Mouse (Mus musculus) stomach, postnatal 0 days (tissue): ENCODE measurements around the gene Slc17a2. TPM values are rescaled to one million over a fixed set of nuclear protein-coding genes. Genes with fewer than 3 reads are reported as not detected.

Source experiments
- ATAC-seq: fragments of 200-750 bp; cut with Nextera tagmentation; 2 replicates; pipeline ENCODE4 v1.8.0; 2017; ENCODE audit not compliant: low FRiP score, low TSS enrichment
- DNase-seq: peaks from one replicate; pipeline ENCODE4 v3.0.0-alpha.2; 2016; ENCODE audit warnings: low spot score
- H3K27ac ChIP-seq: fragments of 300-500 bp; sonication (generic); replicated peaks from 2 replicates; pipeline ENCODE4 v1.5.1; 2014; ENCODE audit warnings: mild to moderate bottlenecking, control low read depth
- H3K27me3 ChIP-seq: fragments of 300-500 bp; sonication (generic); 2 replicates; pipeline ENCODE4 v1.6.1; 2014; ENCODE audit warnings: low read length; ENCODE audit not compliant: control insufficient read depth, insufficient read depth
- H3K36me3 ChIP-seq: fragments of 300-500 bp; sonication (generic); 2 replicates; pipeline ENCODE4 v1.6.1; 2014; ENCODE audit warnings: low read length, mixed read lengths; ENCODE audit not compliant: control insufficient read depth, insufficient read depth
- H3K4me1 ChIP-seq: fragments of 300-500 bp; sonication (generic); replicated peaks from 2 replicates; pipeline ENCODE4 v1.6.1; 2014; ENCODE audit warnings: antibody characterized with exemption; ENCODE audit not compliant: control insufficient read depth, insufficient read depth
- H3K4me2 ChIP-seq: fragments of 300-500 bp; sonication (generic); replicated peaks from 2 replicates; pipeline ENCODE4 v1.6.1; 2014; ENCODE audit warnings: low read depth, mild to moderate bottlenecking, control low read depth, moderate library complexity
- H3K4me3 ChIP-seq: fragments of 300-500 bp; sonication (generic); 2 replicates; pipeline ENCODE4 v1.5.1; 2014; ENCODE audit warnings: low read depth, low read length, control low read depth
- H3K9ac ChIP-seq: fragments of 300-500 bp; sonication (generic); 2 replicates; pipeline ENCODE4 v1.6.1; 2014; ENCODE audit warnings: mild to moderate bottlenecking, low read length, control low read depth, mixed read lengths
- H3K9me3 ChIP-seq: fragments of 300-500 bp; sonication (generic); 2 replicates; pipeline ENCODE4 v1.6.1; 2016; ENCODE audit warnings: low read length; ENCODE audit not compliant: control insufficient read depth
- CTCF ChIP-seq: IDR thresholded peaks from 2 replicates; pipeline ENCODE4 v1.5.1; 2016; ENCODE audit warnings: antibody characterized with exemption, low read depth, mild to moderate bottlenecking, moderate library complexity
- EP300 ChIP-seq: optimal IDR thresholded peaks from 2 replicates; pipeline ENCODE3; 2016; ENCODE audit warnings: antibody characterized with exemption
- WGBS: fragments of 180-500 bp; shearing (Covaris S2); extraction: QIAGEN DNeasy Blood & Tissue Kit; methylation state at CpG from one replicate; pipeline ENCODE4 v1.1.7; 2014; 5-methylcytosine and 5-hydroxymethylcytosine counted together
- polyA plus RNA-seq: library from polyadenylated mRNA; unstranded; fragments of >200 nt; fragmentation: Nextera tagmentation; extraction: Ambion mirVana; gene quantifications from 2 replicates; pipeline ENCODE4 v1.2.1, GENCODE M21; 2015

Slc17a2 gene
- polyA plus RNA-seq, 1 experiment from 2014 or later: 0.59 TPM

DNA sequence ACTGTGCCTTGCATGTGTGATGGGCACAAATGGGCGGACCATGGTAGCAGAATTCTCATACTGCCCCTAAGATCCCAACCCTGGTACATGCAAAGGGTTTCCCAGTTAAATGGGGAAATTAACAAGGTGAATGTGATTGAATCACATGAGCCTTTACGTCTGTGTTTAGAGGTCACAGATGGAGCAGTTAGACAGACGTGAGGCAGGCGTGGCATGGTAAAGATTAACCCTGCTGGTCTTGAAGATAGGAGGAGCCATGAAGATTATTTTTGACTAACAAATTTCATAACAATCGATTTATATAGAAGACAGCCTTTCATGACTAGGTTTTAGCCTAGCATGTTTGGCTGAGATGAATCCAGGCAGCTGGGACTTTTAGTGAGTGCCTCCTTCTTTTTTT, 66.3 kb downstream of the Slc17a2 start:
- H3K9ac ChIP-seq: no peak overlapping the region
- 52% methylated on average over 5 of the region's 5 CpGs for WGBS
- H3K4me1 ChIP-seq: no peaks in the 10 kb centered on the region
- no peaks in the 10 kb centered on the region; the same call in 1 of the 2 replicates for H3K27me3 ChIP-seq
- DNase-seq (no peak), ATAC-seq (no peak)
- no peak overlapping the region for H3K4me3 ChIP-seq
- TF ChIP-seq CTCF: no peak
- no peak for TF ChIP-seq EP300
- no peaks in the 10 kb centered on the region for H3K9me3 ChIP-seq
- H3K4me2 ChIP-seq: no peak overlapping the region
- H3K27ac ChIP-seq: no peak overlapping the region
- no peaks in the 10 kb centered on the region for H3K36me3 ChIP-seq

Other genes starting within 250 kb of the Slc17a2 start
- 1.6 and 3.3 TPM in 2 replicates for gene Hist1h3e, start 244.6 kb upstream of the Slc17a2 start, polyA plus RNA-seq
- gene Hist1h2ae, start 235.8 kb upstream of the Slc17a2 start, polyA plus RNA-seq: 15.3 and 29.5 TPM in 2 replicates
- 4.9 and 10.5 TPM in 2 replicates for gene Hist1h2bg, start 235.6 kb upstream of the Slc17a2 start, polyA plus RNA-seq
- 1.1 and 3.2 TPM in 2 replicates for gene Hist1h2bf, start 232.8 kb upstream of the Slc17a2 start, polyA plus RNA-seq
- gene Hist1h2ad, start 232.6 kb upstream of the Slc17a2 start, polyA plus RNA-seq: 0.67 and 0.79 TPM in 2 replicates
- gene Hist1h3d, start 231.2 kb upstream of the Slc17a2 start, polyA plus RNA-seq: 1.7 and 4.2 TPM in 2 replicates
- gene Hist1h4d, start 225.4 kb upstream of the Slc17a2 start, polyA plus RNA-seq: 32.0 and 48.7 TPM in 2 replicates
- gene Hist1h2be, start 185.9 kb upstream of the Slc17a2 start, polyA plus RNA-seq: 0.64 and 0.73 TPM in 2 replicates
- gene Hist1h1e, start 184.4 kb upstream of the Slc17a2 start, polyA plus RNA-seq: 5.9 and 9.1 TPM in 2 replicates
- 0.57 and 0.74 TPM in 2 replicates for gene Hist1h2ac, start 123.0 kb upstream of the Slc17a2 start, polyA plus RNA-seq
- gene Hist1h2bc, start 122.8 kb upstream of the Slc17a2 start, polyA plus RNA-seq: 105 and 115 TPM in 2 replicates
- gene Hist1h1t, start 111.2 kb upstream of the Slc17a2 start, polyA plus RNA-seq: not detected in 2 replicates
- gene Hist1h4c, start 108.5 kb upstream of the Slc17a2 start, polyA plus RNA-seq: 2.1 and 3.2 TPM in 2 replicates
- gene Hfe, start 96.1 kb upstream of the Slc17a2 start, polyA plus RNA-seq: 11.2 and 12.9 TPM in 2 replicates
- gene Hist1h1c, start 68.2 kb upstream of the Slc17a2 start, polyA plus RNA-seq: 96.1 and 104 TPM in 2 replicates
- 1.2 and 1.8 TPM in 2 replicates for gene Hist1h3c, start 61.4 kb upstream of the Slc17a2 start, polyA plus RNA-seq
- 0.40 and 0.91 TPM in 2 replicates for gene Hist1h2bb, start 60.3 kb upstream of the Slc17a2 start, polyA plus RNA-seq
- gene Hist1h2ab, start 55.9 kb upstream of the Slc17a2 start, polyA plus RNA-seq: 7.3 and 15.7 TPM in 2 replicates
- gene Hist1h3b, start 54.7 kb upstream of the Slc17a2 start, polyA plus RNA-seq: 3.9 and 6.7 TPM in 2 replicates
- 0.46 and 2.0 TPM in 2 replicates for gene Hist1h4b, start 50.0 kb upstream of the Slc17a2 start, polyA plus RNA-seq
- 0.34 and 0.80 TPM in 2 replicates for gene Hist1h4a, start 45.8 kb upstream of the Slc17a2 start, polyA plus RNA-seq
- gene Hist1h3a, start 44.6 kb upstream of the Slc17a2 start, polyA plus RNA-seq: 1.9 and 3.7 TPM in 2 replicates
- gene Hist1h1a, start 43.3 kb upstream of the Slc17a2 start, polyA plus RNA-seq: 0.64 and 1.4 TPM in 2 replicates
- 0.18 and 0.29 TPM in 2 replicates for gene Trim38, start 37.1 kb upstream of the Slc17a2 start, polyA plus RNA-seq
- gene Slc17a3, start 32.4 kb downstream of the Slc17a2 start, polyA plus RNA-seq: not detected in 2 replicates
- not detected in 2 replicates for gene Slc17a1, start 60.8 kb downstream of the Slc17a2 start, polyA plus RNA-seq
- 0.07 and 0.21 TPM in 2 replicates for gene Slc17a4, start 108.0 kb downstream of the Slc17a2 start, polyA plus RNA-seq
- gene Hist1h2ba, start 127.2 kb downstream of the Slc17a2 start, polyA plus RNA-seq: not detected in 2 replicates
- gene Hist1h2aa, start 127.5 kb downstream of the Slc17a2 start, polyA plus RNA-seq: not detected in 2 replicates
- 10.9 and 11.3 TPM in 2 replicates for gene Scgn, start 184.2 kb downstream of the Slc17a2 start, polyA plus RNA-seq